Mouse (Mus musculus) embryonic facial prominence, embryonic 14.5 days (tissue): ENCODE data around the gene Cfap44. TPM values are rescaled to one million over a fixed set of nuclear protein-coding genes. Genes with fewer than 3 reads are reported as not detected.

ENCODE experiments used
- ATAC-seq: fragments of 200-750 bp; cut with Nextera tagmentation; 2 replicates; pipeline ENCODE4 v1.8.0; 2017; ENCODE audit warnings: low read depth, moderate number of reproducible peaks, moderate TSS enrichment
- DNase-seq: peaks from one replicate; pipeline ENCODE4 v3.0.0-alpha.2; 2015; ENCODE audit warnings: low spot score
- H3K27ac ChIP-seq: fragments of 300-500 bp; sonication (generic); replicated peaks from 2 replicates; pipeline ENCODE4 v1.5.1; 2014; ENCODE audit warnings: low read depth, mild to moderate bottlenecking, low read length, moderate library complexity
- H3K27me3 ChIP-seq: fragments of 300-500 bp; sonication (generic); replicated peaks from 2 replicates; pipeline ENCODE4 v1.6.1; 2014; ENCODE audit warnings: low read length; ENCODE audit not compliant: control insufficient read depth, insufficient read depth
- H3K36me3 ChIP-seq: fragments of 300-500 bp; sonication (generic); 2 replicates; pipeline ENCODE4 v1.6.1; 2014; ENCODE audit warnings: low read length, mixed read lengths; ENCODE audit not compliant: control insufficient read depth, insufficient read depth
- H3K4me1 ChIP-seq: fragments of 300-500 bp; sonication (generic); 2 replicates; pipeline ENCODE4 v1.6.1; 2014; ENCODE audit warnings: antibody characterized with exemption, low read length; ENCODE audit not compliant: control insufficient read depth, insufficient read depth
- H3K4me2 ChIP-seq: fragments of 300-500 bp; sonication (generic); 2 replicates; pipeline ENCODE4 v1.6.1; 2014; ENCODE audit warnings: low read depth, mild to moderate bottlenecking, low read length, moderate library complexity, mixed read lengths
- H3K4me3 ChIP-seq: fragments of 300-500 bp; sonication (generic); 2 replicates; pipeline ENCODE4 v1.5.1; 2014; ENCODE audit warnings: low read depth, mild to moderate bottlenecking, low read length
- H3K9ac ChIP-seq: fragments of 300-500 bp; sonication (generic); 2 replicates; pipeline ENCODE4 v1.6.1; 2014; ENCODE audit warnings: low read depth, mild to moderate bottlenecking, low read length, moderate library complexity, mixed read lengths
- H3K9me3 ChIP-seq: fragments of 300-500 bp; sonication (generic); 2 replicates; pipeline ENCODE4 v1.6.1; 2016; ENCODE audit warnings: low read length; ENCODE audit not compliant: control insufficient read depth
- WGBS: fragments of 180-500 bp; shearing (Covaris S2); extraction: QIAGEN DNeasy Blood & Tissue Kit; methylation state at CpG from one replicate; pipeline ENCODE4 v1.1.7; 2014; 5-methylcytosine and 5-hydroxymethylcytosine counted together
- polyA plus RNA-seq: library from polyadenylated mRNA; unstranded; fragments of >200 nt; fragmentation: Nextera tagmentation; extraction: Ambion mirVana; gene quantifications from 2 replicates; pipeline ENCODE4 v1.2.1, GENCODE M21; 2014

The Cfap44 gene
- polyA plus RNA-seq, 1 experiment from 2014 or later = 2.4 TPM

GRCm38 (mm10) chr16:44375459-44375858, 19.1 kb upstream of the Cfap44 start:
- H3K9me3 ChIP-seq = no peaks in the 10 kb centered on the region
- no peaks in the 10 kb centered on the region for H3K4me1 ChIP-seq
- no peak overlapping the region for H3K27ac ChIP-seq
- ATAC-seq = no peak
- no peak overlapping the region for H3K4me3 ChIP-seq
- H3K4me2 ChIP-seq = no peak overlapping the region
- no peak overlapping the region for H3K9ac ChIP-seq
- DNase-seq = no peak
- peaks cover 36% of the 10 kb centered on the region for H3K36me3 ChIP-seq
- WGBS = 89% methylated on average over 4 of the region's 4 CpGs
- no peaks in the 10 kb centered on the region for H3K27me3 ChIP-seq

GRCm38 (mm10) chr16:44380006-44380405, 14.6 kb upstream of the Cfap44 start:
- no peak overlapping the region for H3K4me3 ChIP-seq
- no peak for ATAC-seq
- no peak overlapping the region for H3K9ac ChIP-seq
- peak; percentile 15 for DNase-seq
- H3K27ac ChIP-seq = no peak overlapping the region
- no peak overlapping the region for H3K4me2 ChIP-seq
- H3K9me3 ChIP-seq = no peaks in the 10 kb centered on the region
- H3K27me3 ChIP-seq = no peaks in the 10 kb centered on the region
- whole genome bisulfite sequencing = 67% methylated on average over 4 of the region's 4 CpGs
- H3K36me3 ChIP-seq = peaks cover 17% of the 10 kb centered on the region
- no peaks in the 10 kb centered on the region for H3K4me1 ChIP-seq

- DNase-seq (no peak), ATAC-seq (no peak)
- H3K36me3 ChIP-seq = peaks cover 24% of the 10 kb centered on the region
- 28% methylated on average over 2 of the region's 5 CpGs for WGBS
- no peak overlapping the region for H3K9ac ChIP-seq
- no peak overlapping the region for H3K27ac ChIP-seq
- H3K4me3 ChIP-seq = no peak overlapping the region
- H3K4me2 ChIP-seq = no peak overlapping the region
- H3K4me1 ChIP-seq = no peaks in the 10 kb centered on the region
- H3K27me3 ChIP-seq = no peaks in the 10 kb centered on the region
- no peaks in the 10 kb centered on the region for H3K9me3 ChIP-seq
These were observed 13.0 kb upstream of the Cfap44 start for GRCm38 (mm10) chr16:44381578-44381977.

GRCm38 (mm10) chr16:44383549-44383948, 11.0 kb upstream of the Cfap44 start:
- Histone ChIP-seq H3K4me1 (no peaks in the 10 kb centered on the region; the same call in 1 of the 2 replicates), H3K4me3 (no peak overlapping the region), H3K9ac (no peak overlapping the region), H3K27me3 (no peaks in the 10 kb centered on the region), H3K4me2 (no peak overlapping the region), H3K9me3 (no peaks in the 10 kb centered on the region), H3K27ac (no peak overlapping the region), H3K36me3 (peaks cover 23% of the 10 kb centered on the region)
- WGBS = 33% methylated on average over 2 of the region's 2 CpGs
- DNase-seq (no peak), ATAC-seq (no peak)

GRCm38 (mm10) chr16:44384251-44384650, 10.3 kb upstream of the Cfap44 start:
- 80% methylated on average over 1 of the region's 1 CpGs for WGBS
- H3K27me3 ChIP-seq = no peaks in the 10 kb centered on the region
- H3K27ac ChIP-seq = no peak overlapping the region

GRCm38 (mm10) chr16:44391877-44392548, 2.6 kb upstream of the Cfap44 start:
- no peak overlapping the region for H3K4me2 ChIP-seq
- H3K9me3 ChIP-seq = no peaks in the 10 kb centered on the region
- H3K9ac ChIP-seq = no peak overlapping the region
- no peak for ATAC-seq
- H3K4me3 ChIP-seq = no peak overlapping the region
- no peak overlapping the region for H3K27ac ChIP-seq
- no peaks in the 10 kb centered on the region for H3K27me3 ChIP-seq
- DNase-seq = peak; percentile 56
- H3K36me3 ChIP-seq = peaks cover 15% of the 10 kb centered on the region
- H3K4me1 ChIP-seq = peaks cover 9% of the 10 kb centered on the region; the same call in 1 of the 2 replicates
- WGBS = 41% methylated on average over 9 of the region's 9 CpGs

More at GRCm38 (mm10) chr16:44384251-44384650, 10.3 kb upstream of the Cfap44 start:
- no peak overlapping the region for H3K4me3 ChIP-seq
- ATAC-seq (no peak), DNase-seq (no peak)
- no peaks in the 10 kb centered on the region; the same call in 1 of the 2 replicates for H3K4me1 ChIP-seq
- no peak overlapping the region for H3K9ac ChIP-seq
- no peaks in the 10 kb centered on the region for H3K9me3 ChIP-seq
- peaks cover 24% of the 10 kb centered on the region for H3K36me3 ChIP-seq
- H3K4me2 ChIP-seq = no peak overlapping the region

- H3K4me3 ChIP-seq = no peak overlapping the region
- WGBS = 91% methylated on average over 5 of the region's 5 CpGs
- no peak overlapping the region for H3K9ac ChIP-seq
- ATAC-seq = no peak
- H3K9me3 ChIP-seq = 0 out of 2 replicates have a peak, but pooled peaks cover 9% of the 10 kb centered on the region
- H3K36me3 ChIP-seq = no peaks in the 10 kb centered on the region
- no peaks in the 10 kb centered on the region for H3K27me3 ChIP-seq
- H3K4me2 ChIP-seq = no peak overlapping the region
- H3K4me1 ChIP-seq = no peaks in the 10 kb centered on the region
- no peak for DNase-seq
- H3K27ac ChIP-seq = no peak overlapping the region
These were observed 10.3 kb downstream of the Cfap44 start for GRCm38 (mm10) chr16:44404933-44405332.

- H3K36me3 ChIP-seq = no peaks in the 10 kb centered on the region
- DNase-seq = no peak
- no peak overlapping the region for H3K9ac ChIP-seq
- H3K4me3 ChIP-seq = no peak overlapping the region
- H3K27ac ChIP-seq = no peak overlapping the region
- 87% methylated on average over 5 of the region's 5 CpGs for WGBS
- H3K9me3 ChIP-seq = 0 out of 2 replicates have a peak, but pooled peaks cover 9% of the 10 kb centered on the region
- no peak overlapping the region for H3K4me2 ChIP-seq
- no peaks in the 10 kb centered on the region for H3K27me3 ChIP-seq
- H3K4me1 ChIP-seq = no peaks in the 10 kb centered on the region
- no peak for ATAC-seq
These were observed 12.6 kb downstream of the Cfap44 start for GRCm38 (mm10) chr16:44407211-44407610.

- H3K9ac ChIP-seq = no peak overlapping the region
- H3K9me3 ChIP-seq = 0 out of 2 replicates have a peak, but pooled peaks cover 9% of the 10 kb centered on the region
- 90% methylated on average over 2 of the region's 2 CpGs for WGBS
- no peaks in the 10 kb centered on the region for H3K27me3 ChIP-seq
- H3K4me2 ChIP-seq = no peak overlapping the region
- H3K4me1 ChIP-seq = no peaks in the 10 kb centered on the region
- H3K27ac ChIP-seq = no peak overlapping the region
- ATAC-seq = no peak
- DNase-seq = no peak
- no peaks in the 10 kb centered on the region for H3K36me3 ChIP-seq
- H3K4me3 ChIP-seq = no peak overlapping the region
These were observed 13.7 kb downstream of the Cfap44 start for GRCm38 (mm10) chr16:44408290-44408689.
